Mouse (Mus musculus): ENCODE results near the gene Mapkap1. TPM values are rescaled to one million over a fixed set of nuclear protein-coding genes. Genes with fewer than 3 reads are reported as not detected.

Mapkap1 gene
- polyA plus RNA-seq, 1 experiment from 2014 or later = 61.0 TPM

DNA sequence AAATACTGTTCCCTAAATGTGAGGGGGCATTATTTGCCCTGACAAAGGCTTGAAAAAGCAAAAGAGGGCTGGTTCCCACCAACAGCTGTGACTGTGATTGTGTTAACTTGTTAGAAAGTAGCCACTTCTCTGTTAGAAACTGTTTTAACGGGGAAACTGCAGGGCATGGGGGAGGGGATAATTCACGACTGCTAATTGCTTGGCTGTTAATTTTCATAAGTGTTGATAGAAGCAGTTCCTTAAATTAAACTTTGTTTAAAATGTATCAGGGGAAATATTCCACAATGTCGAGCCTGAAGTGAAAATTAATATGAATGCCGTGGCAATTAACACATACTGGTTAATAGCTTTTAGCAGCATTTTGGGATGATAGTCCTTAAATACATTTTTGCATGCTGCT lies 42.2 kb downstream of the Mapkap1 start:
- H3K4me2 ChIP-seq (replicated peaks; ENCODE audit: low read depth) = no peak overlapping the region
- no peaks in the 10 kb centered on the region; the same call in 1 of the 2 replicates for H3K36me3 ChIP-seq (ENCODE audit: control insufficient read depth, insufficient read depth, low read length)
- H3K9me3 ChIP-seq (ENCODE audit: control insufficient read depth, low read length) = no peaks in the 10 kb centered on the region
- ATAC-seq (ENCODE audit: low FRiP score, low TSS enrichment) (no peak), DNase-seq (ENCODE audit: low spot score) (no peak)
- 72% methylated on average over 4 of the region's 4 CpGs for WGBS
- no peaks in the 10 kb centered on the region for H3K27me3 ChIP-seq (ENCODE audit: control insufficient read depth, insufficient read depth, low read length)
- no peak overlapping the region for H3K27ac ChIP-seq (replicated peaks)
- no peaks in the 10 kb centered on the region for H3K4me1 ChIP-seq (replicated peaks; ENCODE audit: control insufficient read depth, insufficient read depth)
- H3K9ac ChIP-seq (ENCODE audit: low read length) = no peak overlapping the region
- TF ChIP-seq EP300 (optimal IDR thresholded peaks at IDR 0.05) (no peak), CTCF (IDR thresholded peaks at IDR 0.05; ENCODE audit: low read depth) (no peak)
- H3K4me3 ChIP-seq (ENCODE audit: low read depth, low read length) = no peak overlapping the region

DNA sequence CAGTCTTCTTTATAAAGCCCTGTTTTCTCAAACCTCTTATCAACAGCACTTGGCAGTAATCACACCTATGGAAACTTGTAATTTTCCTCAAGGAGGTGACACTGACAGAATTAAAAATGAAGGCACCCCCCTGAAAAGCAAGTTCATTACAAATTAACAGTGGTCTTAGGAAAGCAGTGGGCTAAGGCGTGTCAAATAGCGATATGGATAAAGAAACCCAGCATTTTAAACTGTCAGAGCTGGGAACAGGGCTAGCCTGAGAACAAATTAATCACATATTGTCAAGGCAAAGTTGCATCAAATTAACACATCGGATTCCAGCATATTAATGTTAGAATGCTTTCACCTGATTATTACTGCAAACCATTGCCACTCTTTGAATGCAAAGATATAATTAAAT lies 55.9 kb downstream of the Mapkap1 start:
- 83% methylated on average over 3 of the region's 3 CpGs for WGBS
- TF ChIP-seq EP300 (optimal IDR thresholded peaks at IDR 0.05) = no peak
- no peak for TF ChIP-seq CTCF (IDR thresholded peaks at IDR 0.05; ENCODE audit: low read depth)
- H3K9ac ChIP-seq (ENCODE audit: low read length) = no peak overlapping the region
- no peaks in the 10 kb centered on the region for H3K9me3 ChIP-seq (ENCODE audit: control insufficient read depth, low read length)
- no peaks in the 10 kb centered on the region for H3K4me1 ChIP-seq (replicated peaks; ENCODE audit: control insufficient read depth, insufficient read depth)
- no peak overlapping the region for H3K4me3 ChIP-seq (ENCODE audit: low read depth, low read length)
- DNase-seq (ENCODE audit: low spot score) (no peak), ATAC-seq (ENCODE audit: low FRiP score, low TSS enrichment) (no peak)
- no peak overlapping the region for H3K27ac ChIP-seq (replicated peaks)
- no peaks in the 10 kb centered on the region for H3K27me3 ChIP-seq (ENCODE audit: control insufficient read depth, insufficient read depth, low read length)
- no peak overlapping the region for H3K4me2 ChIP-seq (replicated peaks; ENCODE audit: low read depth)
- H3K36me3 ChIP-seq (ENCODE audit: control insufficient read depth, insufficient read depth, low read length) = no peaks in the 10 kb centered on the region

DNA sequence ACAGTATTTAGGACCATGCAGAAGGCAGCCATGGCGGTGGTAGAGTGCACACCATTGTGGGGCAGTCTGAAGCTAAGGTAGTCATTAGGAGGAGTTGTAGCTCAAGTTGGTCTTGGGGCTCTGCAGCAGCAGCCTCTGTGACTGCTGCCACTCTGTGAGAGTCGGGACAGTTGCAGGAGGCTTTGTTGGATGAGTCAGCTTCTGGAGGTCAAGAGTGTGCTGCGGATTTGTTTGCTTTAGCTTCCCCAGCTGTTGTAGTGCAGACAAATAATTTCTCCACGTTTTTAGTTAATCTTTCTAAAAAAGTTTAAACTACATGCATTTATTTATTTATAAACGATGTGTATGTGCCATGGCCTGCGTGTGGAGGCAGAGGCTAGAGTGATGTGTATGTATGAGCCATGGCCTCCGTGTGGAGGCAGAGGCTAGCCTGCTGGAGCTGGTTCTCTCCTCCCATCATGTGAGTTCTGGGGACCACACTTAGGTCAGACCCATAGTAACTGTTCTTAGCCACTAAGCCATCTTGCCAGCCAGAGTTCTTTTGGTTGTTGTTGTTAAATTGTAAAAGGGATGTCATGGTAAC lies 62.1 kb downstream of the Mapkap1 start:
- Histone ChIP-seq H3K9me3 (ENCODE audit: control insufficient read depth, low read length) (no peaks in the 10 kb centered on the region), H3K4me1 (replicated peaks; ENCODE audit: control insufficient read depth, insufficient read depth) (no peaks in the 10 kb centered on the region), H3K36me3 (ENCODE audit: control insufficient read depth, insufficient read depth, low read length) (no peaks in the 10 kb centered on the region), H3K4me3 (ENCODE audit: low read depth, low read length) (no peak overlapping the region), H3K4me2 (replicated peaks; ENCODE audit: low read depth) (no peak overlapping the region), H3K27ac (replicated peaks) (no peak overlapping the region), H3K9ac (ENCODE audit: low read length) (no peak overlapping the region), H3K27me3 (ENCODE audit: control insufficient read depth, insufficient read depth, low read length) (no peaks in the 10 kb centered on the region)
- TF ChIP-seq CTCF (IDR thresholded peaks at IDR 0.05; ENCODE audit: low read depth) (no peak), EP300 (optimal IDR thresholded peaks at IDR 0.05) (no peak)
- DNase-seq (ENCODE audit: low spot score) (peak; percentile 36), ATAC-seq (ENCODE audit: low FRiP score, low TSS enrichment) (no peak)
- 38% methylated on average over 7 of the region's 7 CpGs for WGBS

DNA sequence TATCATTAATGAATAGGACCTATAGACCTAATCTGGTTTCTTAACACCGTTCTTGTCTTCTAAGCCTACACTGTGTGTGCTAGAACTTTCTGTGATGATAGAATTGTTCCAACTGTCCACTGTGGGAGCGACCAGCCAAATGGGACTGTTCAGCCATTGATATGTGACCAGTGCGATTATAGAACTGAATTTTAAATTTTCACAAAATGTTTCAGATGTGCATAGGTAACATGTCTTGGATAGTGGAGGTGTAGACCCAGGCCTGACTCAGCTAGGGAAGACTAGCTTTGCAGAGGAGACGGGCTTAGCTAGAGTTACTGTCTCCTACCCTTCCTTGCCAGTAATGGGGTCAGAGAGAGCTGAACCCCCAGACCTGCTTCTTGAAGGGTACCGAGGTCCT lies 62.8 kb downstream of the Mapkap1 start:
- H3K4me2 ChIP-seq (replicated peaks; ENCODE audit: low read depth) = no peak overlapping the region
- no peak overlapping the region for H3K4me3 ChIP-seq (ENCODE audit: low read depth, low read length)
- DNase-seq (ENCODE audit: low spot score) = no peak
- 92% methylated on average over 5 of the region's 5 CpGs for WGBS
- H3K27me3 ChIP-seq (ENCODE audit: control insufficient read depth, insufficient read depth, low read length) = no peaks in the 10 kb centered on the region
- H3K9ac ChIP-seq (ENCODE audit: low read length) = no peak overlapping the region
- no peaks in the 10 kb centered on the region for H3K36me3 ChIP-seq (ENCODE audit: control insufficient read depth, insufficient read depth, low read length)
- no peak for TF ChIP-seq CTCF (IDR thresholded peaks at IDR 0.05; ENCODE audit: low read depth)
- TF ChIP-seq EP300 (optimal IDR thresholded peaks at IDR 0.05) = no peak
- no peaks in the 10 kb centered on the region for H3K4me1 ChIP-seq (replicated peaks; ENCODE audit: control insufficient read depth, insufficient read depth)
- H3K9me3 ChIP-seq (ENCODE audit: control insufficient read depth, low read length) = no peaks in the 10 kb centered on the region
- ATAC-seq (ENCODE audit: low FRiP score, low TSS enrichment) = no peak
- no peak overlapping the region for H3K27ac ChIP-seq (replicated peaks)

DNA sequence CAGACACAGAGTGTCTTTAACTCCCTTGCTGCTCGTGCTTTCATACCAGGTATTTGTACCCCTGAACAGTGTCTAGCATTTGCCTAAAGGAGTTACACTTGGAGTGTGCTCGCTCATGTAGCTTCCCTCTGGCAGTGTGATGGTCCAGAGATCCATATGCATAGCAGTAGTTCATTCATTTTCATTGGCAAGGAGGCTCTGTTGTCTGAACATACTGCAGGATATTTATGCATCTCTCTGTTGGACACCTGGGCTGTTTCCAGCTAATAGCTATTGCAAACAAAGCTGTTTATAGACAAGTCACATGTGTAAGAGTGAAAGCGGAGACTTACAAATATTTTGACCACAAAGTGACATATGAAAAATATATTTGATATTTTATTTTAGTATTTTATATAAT lies 67.2 kb downstream of the Mapkap1 start:
- no peaks in the 10 kb centered on the region for H3K9me3 ChIP-seq (ENCODE audit: control insufficient read depth, low read length)
- no peak overlapping the region for H3K4me2 ChIP-seq (replicated peaks; ENCODE audit: low read depth)
- TF ChIP-seq CTCF (IDR thresholded peaks at IDR 0.05; ENCODE audit: low read depth) = no peak
- TF ChIP-seq EP300 (optimal IDR thresholded peaks at IDR 0.05) = no peak
- H3K27ac ChIP-seq (replicated peaks) = no peak overlapping the region
- no peaks in the 10 kb centered on the region for H3K4me1 ChIP-seq (replicated peaks; ENCODE audit: control insufficient read depth, insufficient read depth)
- WGBS = 57% methylated on average over 3 of the region's 3 CpGs
- DNase-seq (ENCODE audit: low spot score) (no peak), ATAC-seq (ENCODE audit: low FRiP score, low TSS enrichment) (no peak)
- no peak overlapping the region for H3K4me3 ChIP-seq (ENCODE audit: low read depth, low read length)
- H3K9ac ChIP-seq (ENCODE audit: low read length) = no peak overlapping the region
- H3K27me3 ChIP-seq (ENCODE audit: control insufficient read depth, insufficient read depth, low read length) = no peaks in the 10 kb centered on the region
- H3K36me3 ChIP-seq (ENCODE audit: control insufficient read depth, insufficient read depth, low read length) = no peaks in the 10 kb centered on the region

DNA sequence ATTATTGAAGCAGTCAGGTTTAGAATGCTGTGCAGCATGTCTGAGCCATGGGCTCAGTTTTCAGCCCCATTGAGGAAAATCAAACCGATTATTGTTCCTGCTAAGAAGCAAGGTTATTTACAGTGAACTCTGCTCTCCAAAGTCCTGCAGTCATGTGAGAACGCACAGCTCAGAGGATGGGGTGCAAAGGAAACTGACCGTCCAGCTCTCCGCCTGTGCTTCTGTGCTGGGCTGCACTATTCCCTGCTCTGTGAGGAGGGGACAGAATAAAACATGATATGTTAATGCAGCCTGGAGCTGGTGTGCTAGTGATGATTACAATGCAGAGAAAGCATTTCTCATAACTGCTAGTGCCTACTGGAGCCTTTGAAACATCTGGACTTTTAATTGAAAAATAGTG lies 74.8 kb downstream of the Mapkap1 start:
- Histone ChIP-seq H3K4me3 (ENCODE audit: low read depth, low read length) (no peak overlapping the region), H3K9ac (ENCODE audit: low read length) (no peak overlapping the region), H3K4me1 (replicated peaks; ENCODE audit: control insufficient read depth, insufficient read depth) (no peaks in the 10 kb centered on the region), H3K27me3 (ENCODE audit: control insufficient read depth, insufficient read depth, low read length) (no peaks in the 10 kb centered on the region), H3K36me3 (ENCODE audit: control insufficient read depth, insufficient read depth, low read length) (no peaks in the 10 kb centered on the region), H3K9me3 (ENCODE audit: control insufficient read depth, low read length) (no peaks in the 10 kb centered on the region), H3K4me2 (replicated peaks; ENCODE audit: low read depth) (no peak overlapping the region), H3K27ac (replicated peaks) (no peak overlapping the region)
- DNase-seq (ENCODE audit: low spot score) (no peak), ATAC-seq (ENCODE audit: low FRiP score, low TSS enrichment) (no peak)
- WGBS = 65% methylated on average over 4 of the region's 4 CpGs
- TF ChIP-seq EP300 (optimal IDR thresholded peaks at IDR 0.05) (no peak), CTCF (IDR thresholded peaks at IDR 0.05; ENCODE audit: low read depth) (no peak)

Measured in stomach, postnatal 0 days (tissue).